Mouse (Mus musculus): Measurements from ENCODE around the gene Fam120b.
"Not testable (repeated sequence)": the region's sequence is repeated elsewhere in the genome, so short reads cannot be mapped to it uniquely, and the experiment has no call there.

Fam120b gene

DNA sequence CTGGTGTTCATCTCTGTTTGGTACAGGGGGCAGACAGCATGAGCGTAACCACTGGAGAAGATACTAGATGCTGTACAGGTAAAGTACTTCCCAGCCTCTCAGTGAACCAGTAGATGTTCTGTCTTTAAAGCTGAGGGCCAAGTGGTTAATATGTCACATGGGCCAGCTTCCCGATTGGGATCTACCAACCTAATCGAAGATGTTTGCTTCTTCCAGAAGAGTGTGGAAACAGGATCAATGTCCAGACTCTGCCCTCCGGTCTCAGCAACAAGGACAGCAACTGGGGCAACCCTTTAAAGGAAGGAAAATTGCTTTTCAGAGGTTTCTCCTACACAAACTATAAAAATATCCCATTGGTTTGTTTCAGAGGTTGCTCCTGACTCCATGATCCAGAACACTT is 35.5 kb downstream of the Fam120b start:
- DNase-seq (ENCODE audit: low spot score) = no peak

DNA sequence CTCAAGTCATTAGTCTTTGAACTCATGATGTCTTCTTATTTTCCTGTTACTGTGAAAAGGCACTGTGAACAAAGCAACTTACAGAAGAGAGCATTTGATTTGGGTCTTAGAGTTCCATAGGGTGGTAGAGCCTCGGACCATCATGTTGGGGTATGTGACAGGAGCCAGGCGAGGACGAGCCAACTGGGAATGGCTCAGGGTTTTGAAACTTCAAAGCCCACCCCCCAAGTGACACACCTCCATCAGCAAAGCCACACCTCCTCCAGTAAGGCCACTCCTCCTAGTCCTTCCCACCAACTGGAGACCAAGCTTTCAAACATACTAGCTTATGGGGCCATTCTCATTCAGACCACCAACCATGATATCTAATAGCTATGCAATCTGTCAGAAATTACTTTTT is 36.0 kb downstream of the Fam120b start:
- DNase-seq (ENCODE audit: low spot score) = no peak

DNA sequence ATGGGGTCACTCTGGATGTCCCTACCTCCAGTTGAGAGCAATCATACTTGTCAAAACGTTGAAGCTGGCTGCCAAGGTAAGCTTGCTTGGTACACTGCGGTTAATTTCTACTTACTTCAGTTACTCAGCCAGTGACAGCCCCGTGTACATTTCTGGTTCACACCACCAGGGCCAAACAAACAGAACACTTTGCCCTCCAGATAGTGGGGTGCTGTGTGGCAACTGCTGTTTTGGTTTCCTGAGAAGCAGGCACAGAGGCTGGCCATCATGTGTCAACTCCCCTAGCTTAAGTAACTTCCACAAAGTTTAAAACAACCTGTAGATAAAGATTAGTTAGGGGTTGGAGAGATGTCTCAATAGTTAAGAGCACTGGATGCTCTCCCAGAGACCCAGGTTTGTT is 38.7 kb downstream of the Fam120b start:
- DNase-seq (ENCODE audit: low spot score) = no peak

DNA sequence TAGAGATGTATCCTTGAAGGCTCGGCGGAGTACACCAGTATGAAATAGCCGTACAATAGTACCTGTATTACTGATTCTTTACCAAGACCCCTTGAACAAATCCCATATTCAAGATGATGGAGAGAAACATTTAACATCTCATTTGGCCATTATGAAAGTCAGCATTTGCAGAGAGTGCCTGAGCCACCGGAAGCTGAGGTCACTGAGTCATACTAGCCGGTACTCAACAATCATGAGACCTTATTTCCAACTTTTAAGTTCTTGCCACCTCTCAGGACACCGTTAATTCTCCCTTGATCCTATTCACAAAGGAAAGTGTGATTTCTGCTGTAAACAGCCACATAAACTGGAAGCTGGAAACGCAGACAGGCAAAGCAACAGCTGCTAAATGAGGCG is 44.1 kb downstream of the Fam120b start:
- no peak for DNase-seq (ENCODE audit: low spot score)

DNA sequence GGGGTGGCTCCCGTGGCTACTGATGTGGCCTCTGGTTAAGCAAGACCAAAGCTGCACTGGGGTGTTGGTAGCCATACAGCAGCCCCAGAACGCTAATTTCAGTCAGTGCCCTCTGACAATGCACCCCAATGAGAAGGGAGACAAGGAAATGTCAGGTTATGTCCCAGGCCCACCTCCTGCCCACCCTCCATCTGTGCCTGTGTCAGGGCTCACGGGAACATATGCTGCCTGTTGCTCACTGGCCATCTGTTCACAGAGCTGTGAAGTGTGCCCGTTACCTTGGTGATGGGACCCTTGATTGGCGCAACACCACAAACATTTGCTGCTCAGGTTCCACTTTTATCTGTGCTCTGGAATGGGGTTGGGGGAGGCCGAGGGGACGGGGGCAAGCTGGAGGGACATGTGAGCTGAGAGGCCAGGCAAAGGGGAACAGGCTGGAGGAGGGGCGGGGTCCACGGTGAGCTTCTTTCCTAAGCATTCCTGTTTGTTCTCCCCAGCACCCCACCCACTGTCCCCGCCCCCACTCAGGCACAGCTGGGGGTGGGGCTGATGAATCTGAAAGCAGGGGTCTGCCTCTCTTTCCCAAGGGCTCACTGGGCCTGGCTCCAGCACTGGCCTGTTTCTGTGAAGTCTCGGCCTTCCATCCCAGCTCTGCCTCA is 44.6 kb downstream of the Fam120b start:
- peak; percentile 73 for DNase-seq (ENCODE audit: low spot score)

DNA sequence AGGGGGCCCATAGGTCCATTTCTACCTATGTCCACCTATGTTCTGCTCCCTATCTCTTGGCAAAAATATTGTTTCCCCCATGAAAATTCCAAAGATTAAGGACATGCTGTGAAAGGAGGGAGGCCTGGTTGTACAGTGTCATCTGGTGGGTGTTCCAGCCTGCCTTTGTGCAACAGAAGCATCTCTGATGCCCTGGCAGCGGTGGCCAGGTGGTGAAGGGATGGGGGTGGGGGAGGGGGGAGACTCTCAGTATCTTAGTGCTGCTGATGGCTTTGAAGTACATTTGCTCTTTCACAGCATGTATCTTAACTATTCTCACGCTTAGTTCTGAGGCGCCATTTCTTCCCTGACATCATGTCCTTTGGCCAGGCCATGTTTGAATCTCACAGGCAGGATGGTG is 49.4 kb downstream of the Fam120b start:
- DNase-seq (ENCODE audit: low spot score) = no peak

DNA sequence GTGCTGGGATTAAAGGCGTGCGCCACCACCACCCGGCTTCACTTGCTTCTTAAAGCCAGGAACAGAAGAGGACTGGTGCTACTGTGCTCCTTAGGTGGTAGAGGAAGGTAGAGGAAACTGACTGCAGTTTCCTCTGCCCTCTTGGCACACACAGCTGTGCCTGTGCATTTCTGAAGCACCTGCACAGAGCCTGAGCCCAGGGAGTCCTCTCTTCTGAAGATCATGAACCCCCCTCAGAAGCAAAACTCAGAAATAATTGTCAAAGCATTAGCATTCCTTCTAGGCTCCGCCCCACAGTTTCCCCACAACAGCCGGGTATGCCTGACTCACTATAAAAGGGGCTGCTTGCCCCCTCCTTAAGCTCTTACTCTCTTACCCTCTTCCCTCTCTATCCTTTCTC is 51.8 kb downstream of the Fam120b start:
- DNase-seq (ENCODE audit: low spot score) = no peak

DNA sequence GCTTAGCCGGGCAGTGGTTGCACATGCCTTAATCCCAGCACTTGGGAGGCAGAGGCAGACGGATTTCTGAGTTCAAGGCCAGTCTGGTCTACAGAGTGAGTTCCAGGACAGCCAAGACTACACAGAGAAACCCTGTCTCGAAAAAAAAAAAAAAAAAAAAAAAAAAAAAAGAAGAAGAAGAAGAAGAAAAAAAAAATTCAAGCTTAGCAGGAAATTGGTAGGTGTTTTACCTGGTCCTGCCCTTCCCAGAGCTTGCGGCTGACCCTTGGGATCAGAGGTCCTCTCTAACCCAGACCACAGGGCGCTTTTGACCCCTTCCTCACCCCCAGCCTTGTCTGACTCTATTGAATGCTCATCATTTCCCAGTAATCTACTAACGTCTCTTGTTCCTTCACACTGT is 53.1 kb downstream of the Fam120b start:
- DNase-seq (ENCODE audit: low spot score) = not testable (repeated sequence)

DNA sequence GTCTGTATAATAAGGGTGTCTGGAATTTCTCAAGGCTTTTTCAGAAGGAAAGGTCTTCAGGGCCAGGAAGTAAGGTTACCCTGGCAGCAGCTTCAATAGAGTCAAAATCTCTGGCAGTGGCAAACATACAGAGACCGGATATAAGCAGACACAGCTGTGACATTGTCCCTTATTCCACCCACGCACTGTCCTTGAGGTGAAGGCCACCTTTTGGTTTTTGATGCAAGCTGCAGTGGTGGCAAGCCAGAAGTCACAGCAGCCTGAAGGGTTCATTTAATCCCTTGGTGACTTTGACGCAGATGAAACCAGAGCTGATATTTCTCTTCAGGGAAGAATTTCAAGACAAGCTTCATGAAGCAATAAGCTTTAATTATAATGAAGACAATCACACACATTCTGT is 53.6 kb downstream of the Fam120b start:
- DNase-seq (ENCODE audit: low spot score) = no peak

DNA sequence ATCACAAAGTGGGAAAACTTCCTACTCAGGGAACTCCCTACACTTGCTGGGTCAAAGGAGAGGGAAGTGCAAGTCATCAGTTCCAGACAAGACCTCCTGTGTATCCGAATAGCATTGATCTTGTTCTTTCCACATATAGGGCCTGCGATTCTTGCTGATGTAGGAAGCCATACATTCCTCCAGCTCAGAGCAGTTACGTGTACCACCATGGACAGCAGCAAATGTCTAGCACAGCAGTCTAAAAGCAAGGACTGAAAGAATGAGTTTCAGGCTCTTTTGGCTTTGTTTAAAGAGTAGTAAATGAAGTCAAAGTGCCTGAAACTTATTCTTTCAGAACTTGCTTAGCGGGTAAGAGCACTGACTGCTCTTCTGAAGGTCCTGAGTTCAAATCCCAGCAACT is 59.2 kb downstream of the Fam120b start:
- no peak for DNase-seq (ENCODE audit: low spot score)

DNA sequence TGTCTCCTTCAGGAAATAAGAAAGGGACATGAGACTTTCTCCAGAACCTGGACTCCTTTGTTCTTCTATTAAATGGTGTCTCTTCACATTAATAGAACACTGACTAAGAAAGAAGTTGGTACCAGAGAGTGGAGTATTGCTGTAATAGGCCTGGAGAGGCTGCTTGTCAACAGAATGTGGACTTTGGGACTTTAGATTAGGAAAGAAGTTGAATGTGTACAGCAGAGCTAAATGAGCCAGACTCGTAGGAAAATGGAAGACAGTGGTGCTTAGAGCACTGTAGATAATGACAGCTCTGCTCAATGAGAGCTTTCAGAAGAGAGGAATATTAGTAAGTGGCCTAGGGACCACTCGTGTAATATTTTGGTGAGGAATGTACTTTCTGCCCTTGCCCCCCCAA is 60.6 kb downstream of the Fam120b start:
- no peak for DNase-seq (ENCODE audit: low spot score)

DNA sequence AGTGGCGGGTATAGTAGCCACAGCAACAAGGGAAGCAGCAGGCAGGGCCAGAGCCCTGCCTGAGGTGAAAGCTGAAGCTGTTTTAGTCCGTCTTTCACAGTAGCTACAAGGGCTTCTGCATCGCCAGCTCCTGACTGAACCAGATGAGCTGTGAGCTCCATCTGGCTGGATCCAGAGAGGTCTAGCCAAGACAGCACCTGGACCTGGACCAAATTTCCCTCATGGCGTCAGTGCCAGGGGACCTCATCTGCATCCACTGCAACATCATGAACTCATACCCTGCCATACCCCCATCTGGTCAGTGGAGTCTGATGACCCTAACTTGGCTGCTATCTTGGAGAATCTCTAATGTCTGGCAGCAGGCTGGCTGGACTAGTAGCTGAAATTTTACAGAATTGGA is 63.8 kb downstream of the Fam120b start:
- DNase-seq (ENCODE audit: low spot score) = no peak

DNA sequence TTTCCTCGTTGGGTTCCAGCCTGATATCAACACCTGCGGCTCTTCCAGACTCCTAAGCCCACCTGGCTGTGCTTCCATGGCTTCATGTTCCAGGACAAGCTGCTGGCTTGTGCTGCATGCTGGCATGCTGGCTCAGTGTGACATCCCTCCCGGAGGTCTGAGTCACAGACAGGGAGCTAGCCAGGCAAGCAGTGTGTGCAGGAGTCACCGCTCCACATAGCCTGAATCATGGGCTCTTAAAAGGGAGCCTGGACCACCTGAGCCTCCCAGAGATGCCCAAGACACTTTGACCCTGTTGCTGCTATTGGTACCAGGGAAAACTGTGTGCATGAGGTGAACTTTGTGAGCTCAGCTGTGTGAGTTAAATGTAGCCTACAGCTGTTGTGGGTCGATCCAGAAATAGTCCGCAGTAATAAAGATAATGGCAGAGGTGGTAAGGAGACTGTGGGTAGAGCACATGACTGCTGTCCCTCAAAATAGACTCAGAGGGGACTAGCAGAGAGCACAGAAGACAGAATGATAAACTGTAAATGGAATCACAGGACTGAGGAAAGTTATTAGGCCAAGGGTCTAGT is 66.0 kb downstream of the Fam120b start:
- no peak for DNase-seq (ENCODE audit: low spot score)

DNA sequence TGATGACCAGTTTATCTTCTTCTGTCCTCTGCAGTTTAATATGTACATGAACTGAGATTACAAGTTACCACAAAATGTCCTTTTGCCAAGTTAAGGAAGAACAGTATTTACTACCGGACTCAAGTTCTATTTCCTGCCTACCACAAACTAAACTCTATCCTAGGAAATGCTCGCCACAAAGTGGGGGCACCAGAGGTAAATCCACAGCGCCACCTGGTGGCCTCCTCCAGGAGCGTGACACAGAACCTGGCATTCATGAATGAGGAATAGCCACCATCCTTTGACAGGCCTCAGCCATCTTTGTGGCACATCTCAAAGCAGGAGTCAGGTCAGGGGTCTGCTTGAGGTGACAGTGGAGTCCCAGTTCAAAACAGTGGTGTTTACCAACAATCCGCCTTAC is 71.7 kb downstream of the Fam120b start:
- DNase-seq (ENCODE audit: low spot score) = peak; percentile 93

DNA sequence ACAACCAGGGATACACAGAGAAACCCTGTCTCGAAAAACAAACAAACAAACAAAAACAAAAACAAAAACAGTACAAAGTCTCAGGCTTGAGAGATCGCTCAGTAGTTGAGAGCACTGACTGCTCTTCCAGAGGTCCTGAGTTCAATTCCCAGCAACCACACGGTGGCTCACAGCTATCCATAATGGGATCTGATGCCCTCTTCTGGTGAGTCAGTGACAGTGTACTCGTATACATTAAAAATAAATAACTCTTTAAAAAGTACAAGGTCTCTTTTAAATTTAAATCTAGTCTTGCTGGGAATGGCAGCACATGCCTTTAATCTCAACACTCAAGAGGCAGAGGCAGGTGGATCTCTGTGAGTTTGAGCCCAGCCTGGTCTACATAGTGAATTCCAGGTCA is 76.7 kb downstream of the Fam120b start:
- DNase-seq (ENCODE audit: low spot score) = no peak
